Mouse (Mus musculus) adrenal gland (tissue): ENCODE results near the gene Cplx3.

Experiments
- intact Hi-C: fragments of 180-260 bp; cut with DNase I; formaldehyde crosslinking; loops from one replicate; pipeline ENCODE4 v1.15.1; 2025

The Cplx3 gene

GRCm38 (mm10) chr9:57560861-57561710 is 45.0 kb downstream of the Cplx3 start, which contains the start of gene Scamp2:
TSS of gene Scamp2 (plus strand) at chr9:57560943.
- intact Hi-C loops: no loop called here

GRCm38 (mm10) chr9:57560263-57560662 is 45.8 kb downstream of the Cplx3 start:
- intact Hi-C loops: no loop called here

GRCm38 (mm10) chr9:57559568-57559967 is 46.5 kb downstream of the Cplx3 start:
- intact Hi-C loops: no loop called here

GRCm38 (mm10) chr9:57558625-57559024 is 47.5 kb downstream of the Cplx3 start:
- intact Hi-C loops: no loop called here

- intact Hi-C loops: no loop called here
Observed at GRCm38 (mm10) chr9:57557215-57557614, 48.9 kb downstream of the Cplx3 start.

GRCm38 (mm10) chr9:57554753-57555152 is 51.3 kb downstream of the Cplx3 start:
- intact Hi-C loops: loop anchor here (5.0 kb wide), 1 partner anchor 38 kb away; no protein-coding TSS in a partner anchor

GRCm38 (mm10) chr9:57553119-57553518 is 53.0 kb downstream of the Cplx3 start:
- intact Hi-C loops: loop anchor here (5.0 kb wide), 1 partner anchor 39 kb away; no protein-coding TSS in a partner anchor

GRCm38 (mm10) chr9:57552139-57552887 is 53.8 kb downstream of the Cplx3 start, which contains the start of gene Mpi:
TSS of gene Mpi (minus strand) at chr9:57552763.
- intact Hi-C loops: loop anchor here (5.0 kb wide), 1 partner anchor 40 kb away; no protein-coding TSS in a partner anchor

- intact Hi-C loops: loop anchor here (5.0 kb wide), 1 partner anchor 42 kb away; no protein-coding TSS in a partner anchor
Observed at GRCm38 (mm10) chr9:57550126-57550862, 55.8 kb downstream of the Cplx3 start.
